Mouse (Mus musculus) forebrain, embryonic 13.5 days (tissue): ENCODE results near the gene Dock7. TPM values are rescaled to one million over a fixed set of nuclear protein-coding genes. Genes with fewer than 3 reads are reported as not detected.
"Not testable (repeated sequence)": the region's sequence is repeated elsewhere in the genome, so short reads cannot be mapped to it uniquely, and the experiment has no call there.

ENCODE experiments used
- ATAC-seq: fragments of 200-750 bp; cut with Nextera tagmentation; 2 replicates; pipeline ENCODE4 v1.8.0; 2017
- H3K27ac ChIP-seq: fragments of 300-500 bp; sonication (generic); 2 replicates; pipeline ENCODE4 v1.5.1; 2015; ENCODE audit warnings: inconsistent platforms, mild to moderate bottlenecking, moderate library complexity
- H3K27me3 ChIP-seq: fragments of 300-500 bp; sonication (generic); 2 replicates; pipeline ENCODE4 v1.6.1; 2015; ENCODE audit warnings: mild to moderate bottlenecking, inconsistent platforms
- H3K36me3 ChIP-seq: fragments of 300-500 bp; sonication (generic); 2 replicates; pipeline ENCODE4 v1.6.1; 2015; ENCODE audit warnings: mild to moderate bottlenecking, inconsistent platforms; ENCODE audit not compliant: poor library complexity, severe bottlenecking
- H3K4me1 ChIP-seq: fragments of 300-500 bp; sonication (generic); 2 replicates; pipeline ENCODE4 v1.6.1; 2015; ENCODE audit warnings: inconsistent platforms
- H3K4me2 ChIP-seq: fragments of 300-500 bp; sonication (generic); 2 replicates; pipeline ENCODE4 v1.6.1; 2015; ENCODE audit warnings: inconsistent platforms, mild to moderate bottlenecking, moderate library complexity
- H3K4me3 ChIP-seq: fragments of 300-500 bp; sonication (generic); 2 replicates; pipeline ENCODE4 v1.5.1; 2015; ENCODE audit warnings: mild to moderate bottlenecking, inconsistent platforms
- H3K9ac ChIP-seq: fragments of 300-500 bp; sonication (generic); 2 replicates; pipeline ENCODE4 v1.6.1; 2015; ENCODE audit warnings: mild to moderate bottlenecking, inconsistent platforms
- H3K9me3 ChIP-seq: fragments of 300-500 bp; sonication (generic); replicated peaks from 2 replicates; pipeline ENCODE4 v1.6.1; 2016; ENCODE audit warnings: inconsistent platforms
- WGBS: fragments of 180-500 bp; shearing (Covaris S2); methylation state at CpG from one replicate; pipeline ENCODE4 v1.1.7; 2015; 5-methylcytosine and 5-hydroxymethylcytosine counted together
- polyA plus RNA-seq: library from polyadenylated mRNA; unstranded; fragments of >200 nt; fragmentation: Nextera tagmentation; extraction: Ambion mirVana; gene quantifications from 2 replicates; pipeline ENCODE4 v1.2.1, GENCODE M21; 2015

The Dock7 gene
- polyA plus RNA-seq, 1 experiment from 2014 or later: 81.0 TPM

DNA sequence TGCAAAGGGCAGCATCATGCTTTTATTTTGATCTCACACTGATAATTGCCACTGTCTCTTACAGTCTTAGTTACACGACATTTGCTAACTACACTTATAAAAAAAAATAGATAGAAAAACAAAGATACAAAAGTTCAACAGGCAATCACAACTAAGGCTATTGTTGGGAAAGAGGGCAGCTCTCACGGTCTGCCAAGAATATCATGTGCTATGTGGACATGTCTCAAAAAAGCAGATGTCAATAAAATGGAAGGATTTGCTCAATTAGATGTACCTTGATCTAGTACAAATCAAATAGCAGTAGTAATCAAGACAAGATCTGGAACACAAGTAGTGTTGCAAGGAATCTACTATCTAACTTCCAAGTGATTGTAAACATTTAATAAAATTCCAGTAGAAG, 72.1 kb downstream of the Dock7 start:
- Histone ChIP-seq H3K4me1 (0 out of 2 replicates have a peak, but pooled peaks cover 4% of the 10 kb centered on the region), H3K27me3 (no peaks in the 10 kb centered on the region), H3K27ac (no peak overlapping the region), H3K9me3 (no peaks in the 10 kb centered on the region), H3K4me3 (no peak overlapping the region), H3K9ac (no peak overlapping the region), H3K36me3 (peaks cover 49% of the 10 kb centered on the region), H3K4me2 (no peak overlapping the region)
- 89% methylated on average over 2 of the region's 2 CpGs for WGBS
- ATAC-seq: no peak

- Histone ChIP-seq H3K4me2 (no peak overlapping the region), H3K27me3 (no peaks in the 10 kb centered on the region), H3K4me1 (0 out of 2 replicates have a peak, but pooled peaks cover 4% of the 10 kb centered on the region), H3K4me3 (no peak overlapping the region), H3K27ac (no peak overlapping the region), H3K9me3 (no peaks in the 10 kb centered on the region), H3K9ac (no peak overlapping the region), H3K36me3 (peaks cover 56% of the 10 kb centered on the region)
- 82% methylated on average over 3 of the region's 3 CpGs for WGBS
- ATAC-seq: no peak
Measured at GRCm38 (mm10) chr4:99046471-99046870, 74.2 kb downstream of the Dock7 start.

GRCm38 (mm10) chr4:99044854-99045253, 75.9 kb downstream of the Dock7 start:
- Histone ChIP-seq H3K27me3 (no peaks in the 10 kb centered on the region), H3K4me1 (0 out of 2 replicates have a peak, but pooled peaks cover 4% of the 10 kb centered on the region), H3K9ac (no peak overlapping the region), H3K4me2 (no peak overlapping the region), H3K4me3 (no peak overlapping the region), H3K9me3 (no peaks in the 10 kb centered on the region), H3K27ac (no peak overlapping the region), H3K36me3 (peaks cover 56% of the 10 kb centered on the region)
- 85% methylated on average over 3 of the region's 3 CpGs for WGBS
- no peak for ATAC-seq

GRCm38 (mm10) chr4:99032921-99033320, 87.8 kb downstream of the Dock7 start:
- Histone ChIP-seq H3K36me3 (no peaks in the 10 kb centered on the region), H3K9me3 (no peaks in the 10 kb centered on the region), H3K4me3 (no peak overlapping the region), H3K9ac (no peak overlapping the region), H3K4me1 (no peaks in the 10 kb centered on the region), H3K4me2 (no peak overlapping the region), H3K27ac (no peak overlapping the region), H3K27me3 (no peaks in the 10 kb centered on the region)
- 86% methylated on average over 4 of the region's 4 CpGs for WGBS
- ATAC-seq: no peak

- no peak within 1 kb of the TSS for H3K9ac ChIP-seq
- H3K4me3 ChIP-seq: no peak within 1 kb of the TSS
- H3K9me3 ChIP-seq: no peaks in the 10 kb centered on the region
- no peak for ATAC-seq
- H3K36me3 ChIP-seq: no peaks in the 10 kb centered on the region
- H3K27me3 ChIP-seq: no peaks in the 10 kb centered on the region
- H3K27ac ChIP-seq: no peak within 1 kb of the TSS
- H3K4me2 ChIP-seq: no peak within 1 kb of the TSS
- WGBS: 83% methylated on average over 2 of the region's 2 CpGs
- no peaks in the 10 kb centered on the region for H3K4me1 ChIP-seq
Measured at GRCm38 (mm10) chr4:99030686-99031085, 90.0 kb downstream of the Dock7 start, which contains the start of gene Angptl3. Angptl3 (plus strand) TSS chr4:99030954.

GRCm38 (mm10) chr4:99028377-99028776, 92.3 kb downstream of the Dock7 start:
- H3K27ac ChIP-seq: no peak overlapping the region
- no peaks in the 10 kb centered on the region for H3K4me1 ChIP-seq
- H3K4me3 ChIP-seq: no peak overlapping the region
- no peak overlapping the region for H3K9ac ChIP-seq
- 96% methylated on average over 5 of the region's 5 CpGs for WGBS
- no peaks in the 10 kb centered on the region for H3K27me3 ChIP-seq
- ATAC-seq: no peak
- H3K4me2 ChIP-seq: no peak overlapping the region
- H3K9me3 ChIP-seq: no peaks in the 10 kb centered on the region
- H3K36me3 ChIP-seq: no peaks in the 10 kb centered on the region; the same call in 1 of the 2 replicates

DNA sequence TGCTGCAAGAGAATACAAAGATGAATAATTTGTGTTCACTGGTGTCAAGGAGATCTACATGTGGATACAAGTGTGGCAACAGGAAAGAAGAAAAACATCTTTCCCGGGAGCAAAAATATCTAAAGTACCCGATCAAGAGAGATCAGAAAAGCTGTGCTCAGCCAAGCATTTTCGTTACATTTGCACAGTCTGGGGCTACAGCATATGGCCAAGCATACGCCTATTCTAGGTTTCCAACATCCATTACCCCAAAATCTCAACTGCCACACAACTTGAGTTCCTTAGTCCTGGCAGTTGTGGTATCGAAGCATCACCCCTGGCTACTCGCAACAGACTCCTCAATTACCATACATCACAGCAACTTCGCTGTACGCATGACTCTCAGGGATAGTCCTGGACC, 98.5 kb downstream of the Dock7 start:
- H3K4me3 ChIP-seq: no peak overlapping the region
- ATAC-seq: no peak
- H3K4me2 ChIP-seq: no peak overlapping the region
- no peak overlapping the region for H3K27ac ChIP-seq
- 95% methylated on average over 8 of the region's 8 CpGs for WGBS
- H3K9me3 ChIP-seq: no peaks in the 10 kb centered on the region
- no peaks in the 10 kb centered on the region for H3K4me1 ChIP-seq
- H3K9ac ChIP-seq: no peak overlapping the region
- H3K36me3 ChIP-seq: peaks cover 13% of the 10 kb centered on the region
- no peaks in the 10 kb centered on the region for H3K27me3 ChIP-seq

DNA sequence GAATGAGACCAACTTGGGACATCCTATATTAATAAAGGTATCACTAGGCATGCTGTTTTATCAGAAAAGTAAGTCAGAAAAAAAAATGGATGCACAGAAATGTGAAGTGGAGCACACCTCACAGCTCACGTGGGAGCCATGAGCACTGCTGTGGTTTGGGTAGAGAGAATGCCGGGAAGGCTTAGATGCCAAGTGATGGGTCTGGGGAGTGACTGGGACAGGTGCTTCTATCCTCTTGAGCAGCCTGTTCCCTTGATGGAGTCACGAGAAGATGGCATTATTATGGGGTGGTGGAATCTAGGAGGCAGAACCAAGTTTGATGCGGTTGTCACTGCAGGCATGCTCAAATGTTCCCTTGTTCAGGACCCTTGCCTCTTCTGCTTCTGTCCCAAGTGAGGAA, 109.7 kb downstream of the Dock7 start:
- no peak for ATAC-seq
- Histone ChIP-seq H3K9me3 (no peaks in the 10 kb centered on the region), H3K4me3 (no peak overlapping the region), H3K27me3 (no peaks in the 10 kb centered on the region), H3K9ac (no peak overlapping the region), H3K4me2 (no peak overlapping the region), H3K36me3 (peaks cover 57% of the 10 kb centered on the region), H3K4me1 (no peaks in the 10 kb centered on the region), H3K27ac (no peak overlapping the region)
- WGBS: 94% methylated on average over 4 of the region's 4 CpGs

- 87% methylated on average over 2 of the region's 2 CpGs for WGBS
- H3K9ac ChIP-seq: no peak overlapping the region
- no peak overlapping the region for H3K27ac ChIP-seq
Measured at GRCm38 (mm10) chr4:99006319-99006718, 114.4 kb downstream of the Dock7 start.

GRCm38 (mm10) chr4:99005574-99005973, 115.1 kb downstream of the Dock7 start:
- Histone ChIP-seq H3K27me3 (no peaks in the 10 kb centered on the region), H3K9ac (no peak overlapping the region), H3K27ac (no peak overlapping the region), H3K9me3 (no peaks in the 10 kb centered on the region), H3K36me3 (peaks cover 35% of the 10 kb centered on the region), H3K4me2 (no peak overlapping the region), H3K4me3 (no peak overlapping the region), H3K4me1 (no peaks in the 10 kb centered on the region)
- 90% methylated on average over 2 of the region's 2 CpGs for WGBS
- ATAC-seq: no peak

More at GRCm38 (mm10) chr4:99006319-99006718, 114.4 kb downstream of the Dock7 start:
- no peak overlapping the region for H3K4me3 ChIP-seq
- no peaks in the 10 kb centered on the region for H3K4me1 ChIP-seq
- H3K27me3 ChIP-seq: no peaks in the 10 kb centered on the region
- peaks cover 39% of the 10 kb centered on the region for H3K36me3 ChIP-seq
- H3K4me2 ChIP-seq: no peak overlapping the region
- H3K9me3 ChIP-seq: no peaks in the 10 kb centered on the region
- ATAC-seq: no peak

DNA sequence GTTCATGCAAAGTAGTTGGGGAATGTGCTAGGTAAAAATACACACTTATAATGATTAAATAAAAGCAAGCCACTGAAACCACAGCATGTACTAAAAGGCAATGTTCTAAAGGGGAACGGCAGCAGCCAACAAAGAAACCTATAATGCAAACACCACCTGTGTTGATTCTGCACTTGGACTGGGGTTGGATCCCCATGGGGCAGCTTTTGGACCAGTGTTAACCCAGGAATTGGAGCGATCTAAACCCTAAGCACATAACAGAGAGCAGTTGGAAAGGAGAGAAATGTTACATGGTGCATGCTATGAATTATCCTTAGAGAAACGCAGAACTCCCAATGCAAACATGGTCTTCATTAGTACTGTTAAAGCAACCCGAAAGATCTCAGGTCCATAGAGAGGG, 127.2 kb downstream of the Dock7 start:
- ATAC-seq: no peak
- H3K4me1 ChIP-seq: no peaks in the 10 kb centered on the region
- H3K9me3 ChIP-seq: no peaks in the 10 kb centered on the region
- no peak overlapping the region for H3K4me3 ChIP-seq
- H3K36me3 ChIP-seq: peaks cover 35% of the 10 kb centered on the region
- WGBS: 82% methylated on average over 4 of the region's 4 CpGs
- H3K4me2 ChIP-seq: no peak overlapping the region
- no peak overlapping the region for H3K27ac ChIP-seq
- H3K9ac ChIP-seq: no peak overlapping the region
- H3K27me3 ChIP-seq: no peaks in the 10 kb centered on the region

DNA sequence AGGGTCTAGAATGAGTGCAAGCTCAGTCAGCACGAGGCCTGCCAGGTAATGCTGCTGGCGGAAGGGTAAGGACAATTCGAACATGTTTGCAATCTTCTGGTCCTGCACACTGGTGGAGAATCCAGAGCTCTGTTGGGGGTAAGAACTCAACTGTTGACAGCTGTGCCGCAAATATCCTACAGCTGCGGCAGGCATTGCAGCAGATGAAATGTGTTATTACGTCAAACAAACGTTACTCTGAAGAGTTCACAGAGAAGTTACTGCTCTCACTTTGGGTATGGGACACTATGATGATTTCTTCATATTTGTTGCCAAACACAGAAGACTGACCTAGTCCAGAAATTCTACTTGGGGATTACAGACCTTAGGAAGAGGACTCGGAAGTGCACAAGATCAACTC, 136.0 kb downstream of the Dock7 start:
- Histone ChIP-seq H3K27me3 (no peaks in the 10 kb centered on the region), H3K27ac (no peak overlapping the region), H3K4me2 (no peak overlapping the region), H3K36me3 (peaks cover 50% of the 10 kb centered on the region), H3K4me3 (no peak overlapping the region), H3K9ac (no peak overlapping the region), H3K4me1 (no peaks in the 10 kb centered on the region), H3K9me3 (no peaks in the 10 kb centered on the region)
- WGBS: 94% methylated on average over 8 of the region's 8 CpGs
- ATAC-seq: no peak

- H3K36me3 ChIP-seq: peaks cover 53% of the 10 kb centered on the region
- H3K27me3 ChIP-seq, H3K4me2 ChIP-seq, H3K27ac ChIP-seq, H3K4me1 ChIP-seq, ATAC-seq, H3K4me3 ChIP-seq, H3K9ac ChIP-seq, H3K9me3 ChIP-seq: not testable (repeated sequence)
- WGBS: 93% methylated on average over 3 of the region's 3 CpGs
Measured at GRCm38 (mm10) chr4:98979976-98980375, 140.7 kb downstream of the Dock7 start.
